Mouse (Mus musculus) urinary bladder, adult 2 months (tissue): ENCODE measurements around the gene Kif1bp. TPM values are rescaled to one million over a fixed set of nuclear protein-coding genes. Genes with fewer than 3 reads are reported as not detected.

Source experiments
- DNase-seq: peaks from one replicate; pipeline ENCODE4 v3.0.0; 2022; ENCODE audit warnings: low spot score
- polyA plus RNA-seq: library from polyadenylated mRNA; depleted of rRNA; stranded (reverse); fragments of >200 nt; gene quantifications from 2 replicates; pipeline ENCODE4 v1.2.3, GENCODE M21; 2012

The Kif1bp gene
- polyA plus RNA-seq, 1 experiment = 31.4 TPM

DNA sequence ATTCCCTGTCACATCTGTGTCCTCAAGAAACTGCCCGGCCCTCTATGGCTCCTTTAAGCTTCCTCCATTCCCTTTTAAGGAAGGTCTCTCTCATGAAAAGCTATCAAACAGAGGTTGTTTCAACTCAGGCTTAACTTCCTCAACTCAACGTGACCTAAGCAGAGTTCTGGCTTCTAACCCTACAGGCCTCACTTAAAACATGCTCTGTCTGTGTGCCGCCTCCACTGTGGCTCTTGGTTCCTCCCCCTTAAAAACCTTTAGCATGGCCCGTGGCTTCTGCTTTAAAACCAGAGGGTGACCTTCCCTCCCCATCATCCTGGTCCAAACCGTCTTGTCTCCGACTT is 21.7 kb downstream of the Kif1bp start:
- DNase-seq = no peak

DNA sequence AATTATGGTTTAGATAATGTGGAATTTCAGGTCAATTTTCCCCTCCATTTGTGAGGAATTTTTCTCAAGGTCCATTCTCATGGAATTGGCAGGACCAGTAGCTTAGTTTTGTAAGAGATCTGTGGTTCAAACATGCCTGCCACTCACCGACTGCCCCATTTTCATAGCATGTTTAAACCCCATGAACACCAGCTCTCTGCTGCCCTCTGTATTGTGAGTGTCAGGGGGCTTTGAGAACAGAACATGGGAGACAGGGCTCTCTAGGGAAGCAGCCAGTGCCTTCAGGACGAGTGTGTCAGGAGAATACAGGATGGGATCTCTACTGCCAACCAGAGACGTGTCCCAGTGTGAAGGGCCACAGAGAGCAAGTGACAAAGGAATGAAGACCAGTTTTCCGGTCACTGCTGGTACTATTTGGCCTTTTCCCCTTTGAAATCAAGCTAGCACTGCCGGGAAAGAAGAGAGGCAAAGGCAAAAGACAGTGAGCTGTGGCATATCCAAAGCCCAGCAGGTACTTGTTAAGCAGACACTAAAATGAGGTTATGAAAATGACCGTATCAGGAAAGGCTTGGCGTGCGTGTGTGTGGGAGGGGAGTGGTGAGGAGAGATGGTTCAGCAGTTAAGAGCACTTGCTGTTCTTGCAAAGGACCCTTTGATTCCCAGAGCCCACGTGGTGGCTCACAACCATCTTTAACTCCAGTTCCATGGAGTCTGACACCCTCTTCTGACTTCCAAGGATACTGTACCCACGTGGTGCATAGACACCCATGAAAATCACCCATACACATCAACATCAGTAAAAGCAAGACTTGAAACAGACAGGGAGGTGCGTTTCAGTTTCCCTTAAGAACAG is 22.3 kb downstream of the Kif1bp start:
- DNase-seq = no peak

- DNase-seq = no peak
Measured at GRCm38 (mm10) chr10:62553611-62554091, 24.6 kb downstream of the Kif1bp start.

GRCm38 (mm10) chr10:62550787-62551300 is 27.4 kb downstream of the Kif1bp start:
- DNase-seq = no peak

- DNase-seq = peak; percentile 30
Measured at GRCm38 (mm10) chr10:62549523-62550166, 28.6 kb downstream of the Kif1bp start.

DNA sequence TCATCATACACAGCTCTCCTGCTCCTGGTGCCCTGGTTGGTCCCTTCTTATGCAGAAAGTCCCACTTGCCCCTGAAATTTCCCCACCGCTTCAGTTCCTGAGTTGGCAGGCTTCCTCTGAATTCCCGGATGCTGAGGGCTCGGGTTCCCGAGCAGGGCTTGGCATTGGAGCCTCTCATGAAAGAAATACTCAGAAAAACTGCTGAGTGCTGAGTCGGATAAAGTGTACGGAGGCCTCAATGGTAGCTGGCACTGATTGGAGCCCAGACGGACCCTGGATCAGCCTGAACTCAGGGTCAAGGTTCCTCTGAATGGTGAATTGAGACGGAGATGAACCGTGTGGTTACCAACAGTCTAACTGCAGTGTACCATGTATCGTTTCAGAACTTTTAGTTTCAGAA is 31.8 kb downstream of the Kif1bp start:
- no peak for DNase-seq

DNA sequence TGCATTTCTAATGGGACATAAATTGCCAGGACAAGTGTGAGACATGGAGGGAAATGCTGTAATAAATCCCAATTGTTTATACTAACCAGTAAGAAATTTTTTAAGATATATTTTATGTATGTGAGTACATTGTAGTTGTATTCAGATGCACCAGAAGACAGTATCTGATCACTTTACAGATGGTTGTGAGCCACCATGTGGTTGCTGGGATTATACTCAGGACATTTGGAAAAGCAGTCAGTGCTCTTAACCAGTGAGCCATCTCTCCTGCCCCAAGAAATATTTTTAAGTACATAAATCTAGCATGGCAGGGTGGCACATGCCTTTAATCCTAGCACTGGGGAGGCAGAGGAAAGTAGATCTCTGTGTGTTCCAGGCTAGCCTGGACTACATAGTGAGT is 32.5 kb downstream of the Kif1bp start:
- no peak for DNase-seq

DNA sequence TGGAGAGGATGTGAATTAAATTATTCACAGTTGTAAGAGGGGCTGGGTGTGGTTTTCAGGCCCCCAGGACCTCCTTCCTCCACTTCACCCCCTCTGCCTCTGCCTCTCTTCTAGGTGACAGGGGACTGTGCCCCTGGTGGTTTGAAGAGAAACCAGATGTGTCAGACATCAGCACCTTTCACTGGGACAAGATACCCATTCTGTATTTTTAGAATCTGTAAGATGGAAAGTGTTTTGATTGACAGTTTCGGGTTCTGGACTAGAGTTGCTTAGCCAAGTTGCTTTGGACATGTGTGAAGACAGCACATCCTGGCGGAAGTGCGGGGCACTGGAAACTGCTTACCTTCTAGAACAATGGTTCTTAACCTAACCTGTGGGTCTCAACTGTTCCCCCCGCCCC is 33.9 kb downstream of the Kif1bp start:
- DNase-seq = no peak

DNA sequence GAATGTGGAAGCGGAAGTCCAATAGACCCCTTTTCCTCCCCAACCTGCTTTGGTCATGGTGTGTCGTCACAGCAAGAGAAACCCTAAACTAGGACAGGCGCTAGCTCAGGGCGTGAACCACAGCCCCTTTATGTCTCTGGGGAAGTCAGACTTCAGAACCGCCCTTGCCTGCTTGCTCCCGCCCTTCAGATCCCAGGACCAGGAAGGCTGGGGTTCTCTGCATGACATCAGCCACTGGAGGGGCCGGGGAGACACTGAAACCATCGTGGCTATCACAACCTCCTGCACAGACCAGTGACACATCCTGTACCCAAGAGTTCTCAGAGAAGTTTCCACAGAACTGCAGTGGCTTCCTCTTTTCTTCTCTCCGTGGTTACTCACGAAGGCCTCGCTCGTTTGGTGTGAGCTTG is 34.9 kb downstream of the Kif1bp start:
- DNase-seq = no peak

DNA sequence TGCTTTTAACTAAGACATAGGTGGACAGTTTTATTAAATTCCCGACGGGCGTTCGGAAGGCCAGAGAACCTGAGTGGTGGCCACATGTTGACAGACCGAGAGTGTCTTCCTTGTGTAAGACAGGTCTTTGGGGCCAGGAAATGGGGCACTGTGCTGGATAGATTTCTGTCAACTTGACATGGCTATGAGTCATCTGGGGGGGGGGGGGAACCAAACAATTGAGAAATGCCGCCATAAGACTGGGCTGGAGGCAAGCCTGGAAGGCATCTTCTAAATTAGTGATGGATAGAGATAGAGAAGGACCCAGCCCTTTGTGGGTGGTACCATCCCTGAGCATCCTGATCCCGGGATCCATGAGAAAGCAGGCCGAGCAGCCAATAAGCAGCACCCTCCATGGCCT is 35.3 kb downstream of the Kif1bp start:
- DNase-seq = no peak

- DNase-seq = no peak
Measured at GRCm38 (mm10) chr10:62542507-62542906, 35.8 kb downstream of the Kif1bp start.

DNA sequence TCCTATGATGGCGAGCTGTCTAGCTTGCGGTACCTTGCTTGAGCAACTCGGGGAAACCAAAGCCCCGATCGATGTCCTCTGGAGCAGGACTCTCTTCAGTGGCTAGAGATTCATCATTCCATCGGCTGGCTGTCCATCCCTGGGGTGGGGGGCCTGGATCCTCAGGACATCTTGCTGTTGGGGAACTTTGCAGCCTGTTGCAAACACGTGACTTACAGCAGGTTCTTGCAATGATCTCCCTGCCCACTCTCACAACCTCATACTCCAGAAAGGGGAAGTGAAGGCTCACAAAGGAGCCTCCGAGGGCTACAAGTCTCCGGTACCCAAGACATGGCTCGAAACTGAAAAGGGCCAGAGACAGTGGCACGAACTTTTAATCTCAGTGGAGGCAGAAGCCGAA is 36.8 kb downstream of the Kif1bp start:
- DNase-seq = no peak

DNA sequence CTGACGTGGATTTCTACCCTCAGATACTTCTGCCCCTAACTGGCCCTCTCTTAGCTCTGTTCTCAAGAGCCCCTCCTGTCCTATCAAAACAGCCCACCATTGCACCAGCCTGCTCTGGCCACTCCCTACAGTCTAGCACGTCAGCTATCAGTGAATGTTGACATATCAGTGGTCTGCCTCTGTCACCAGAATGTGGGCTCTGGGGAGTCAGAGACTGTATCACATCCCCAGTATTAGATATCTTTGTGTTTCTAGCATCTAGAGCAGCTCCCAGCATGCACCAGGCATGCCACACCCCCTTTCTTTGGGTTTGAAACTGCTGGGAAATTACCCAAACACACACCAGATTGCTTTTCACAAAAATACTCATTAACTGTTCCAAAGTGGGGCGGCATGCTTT is 37.5 kb downstream of the Kif1bp start:
- no peak for DNase-seq

- DNase-seq = no peak
Measured at GRCm38 (mm10) chr10:62534509-62534908, 43.7 kb downstream of the Kif1bp start.

DNA sequence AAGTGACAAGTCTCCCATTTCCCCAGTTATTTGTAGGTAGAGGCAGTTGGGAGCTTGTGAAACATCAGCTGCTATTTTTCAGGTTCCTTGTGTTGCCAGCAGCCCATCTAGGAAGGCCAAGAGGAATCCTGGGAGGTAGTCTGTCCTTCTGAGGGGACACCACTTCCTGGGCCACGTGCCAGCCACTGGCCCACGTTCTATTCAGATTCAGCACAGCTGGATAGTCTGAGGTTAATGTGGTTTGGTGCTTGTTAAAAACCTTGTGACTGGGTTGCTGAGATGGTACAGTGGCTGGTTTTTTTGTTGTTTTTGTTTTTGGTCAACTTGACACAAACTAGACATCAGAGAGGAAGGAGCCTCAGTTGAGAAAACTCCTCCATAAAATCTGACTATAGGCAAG is 45.4 kb downstream of the Kif1bp start:
- no peak for DNase-seq

GRCm38 (mm10) chr10:62530183-62530582 is 48.1 kb downstream of the Kif1bp start:
- DNase-seq = no peak

DNA sequence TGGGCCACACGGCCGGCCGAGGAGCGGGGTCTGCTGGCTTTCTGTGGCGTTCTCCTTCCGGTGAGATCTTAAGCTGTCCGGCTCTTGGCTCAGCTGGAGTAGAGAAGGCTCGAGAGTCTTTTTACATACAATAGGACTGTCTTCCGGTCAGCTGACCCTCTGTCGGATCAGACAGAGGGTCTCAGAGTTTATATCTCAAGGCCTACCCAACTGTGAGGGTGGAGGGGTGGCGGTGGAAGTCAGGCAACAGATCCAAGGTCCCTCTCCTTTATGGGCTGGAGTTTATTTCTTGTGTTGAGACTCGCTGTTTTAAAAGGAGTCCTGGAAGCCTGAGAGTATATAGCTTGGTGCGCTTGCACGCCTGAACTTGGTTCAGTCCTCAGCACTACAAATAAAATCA is 50.9 kb downstream of the Kif1bp start, which contains the start of gene Srgn:
Gene Srgn (minus strand): TSS at position 101 of the 400 bp plus-strand sequence.
- no peak for DNase-seq

GRCm38 (mm10) chr10:62522346-62522950 is 55.8 kb downstream of the Kif1bp start:
- no peak for DNase-seq

- no peak for DNase-seq
Measured at GRCm38 (mm10) chr10:62521763-62522162, 56.5 kb downstream of the Kif1bp start.

GRCm38 (mm10) chr10:62520911-62521310 is 57.3 kb downstream of the Kif1bp start:
- no peak for DNase-seq

- no peak for DNase-seq
Measured at GRCm38 (mm10) chr10:62517511-62517910, 60.7 kb downstream of the Kif1bp start.

- no peak for DNase-seq
Measured at GRCm38 (mm10) chr10:62512855-62513254, 65.4 kb downstream of the Kif1bp start.

- no peak for DNase-seq
Measured at GRCm38 (mm10) chr10:62511528-62511927, 66.7 kb downstream of the Kif1bp start.
